Mouse (Mus musculus) hindbrain, embryonic 14.5 days (tissue): Measurements from ENCODE around the gene Dhtkd1. TPM values are rescaled to one million over a fixed set of nuclear protein-coding genes. Genes with fewer than 3 reads are reported as not detected.
A peak's percentile ranks its signal among the peaks of the same experiment; 100 is the strongest.
"Not testable (repeated sequence)": the region's sequence is repeated elsewhere in the genome, so short reads cannot be mapped to it uniquely, and the experiment has no call there.

ENCODE experiments used
- ATAC-seq: fragments of 200-750 bp; cut with Nextera tagmentation; 2 replicates; pipeline ENCODE4 v1.8.0; 2017; ENCODE audit warnings: moderate number of reproducible peaks, mild to moderate bottlenecking, moderate TSS enrichment, moderate library complexity; ENCODE audit not compliant: low FRiP score
- DNase-seq: peaks from one replicate; pipeline ENCODE4 v3.0.0-alpha.2; 2015; ENCODE audit warnings: low spot score
- H3K27ac ChIP-seq: fragments of 300-500 bp; sonication (generic); 2 replicates; pipeline ENCODE4 v1.5.1; 2014; ENCODE audit warnings: mild to moderate bottlenecking, moderate library complexity
- H3K27me3 ChIP-seq: fragments of 300-500 bp; sonication (generic); 2 replicates; pipeline ENCODE4 v1.6.1; 2014; ENCODE audit warnings: mild to moderate bottlenecking, low read length, mixed read lengths; ENCODE audit not compliant: control insufficient read depth, insufficient read depth
- H3K36me3 ChIP-seq: fragments of 300-500 bp; sonication (generic); replicated peaks from 2 replicates; pipeline ENCODE4 v1.6.1; 2014; ENCODE audit not compliant: control insufficient read depth, insufficient read depth
- H3K4me1 ChIP-seq: fragments of 300-500 bp; sonication (generic); replicated peaks from 2 replicates; pipeline ENCODE4 v1.6.1; 2014; ENCODE audit warnings: antibody characterized with exemption, low read length, mixed read lengths; ENCODE audit not compliant: control insufficient read depth, insufficient read depth
- H3K4me2 ChIP-seq: fragments of 300-500 bp; sonication (generic); replicated peaks from 2 replicates; pipeline ENCODE4 v1.6.1; 2014; ENCODE audit warnings: mild to moderate bottlenecking, moderate library complexity
- H3K4me3 ChIP-seq: fragments of 300-500 bp; sonication (generic); replicated peaks from 2 replicates; pipeline ENCODE4 v1.5.1; 2014; ENCODE audit warnings: mild to moderate bottlenecking, low read length
- H3K9ac ChIP-seq: fragments of 300-500 bp; sonication (generic); 2 replicates; pipeline ENCODE4 v1.6.1; 2014
- H3K9me3 ChIP-seq: fragments of 300-500 bp; sonication (generic); 2 replicates; pipeline ENCODE4 v1.6.1; 2016; ENCODE audit warnings: low read length; ENCODE audit not compliant: control insufficient read depth
- WGBS: fragments of 180-500 bp; shearing (Covaris S2); extraction: QIAGEN DNeasy Blood & Tissue Kit; methylation state at CpG from one replicate; pipeline ENCODE4 v1.1.7; 2014; 5-methylcytosine and 5-hydroxymethylcytosine counted together
- polyA plus RNA-seq: library from polyadenylated mRNA; unstranded; fragments of >200 nt; fragmentation: Nextera tagmentation; extraction: Ambion mirVana; gene quantifications from 2 replicates; pipeline ENCODE4 v1.2.1, GENCODE M21; 2014

The Dhtkd1 gene
- polyA plus RNA-seq, 1 experiment from 2014 or later: 5.2 TPM

DNA sequence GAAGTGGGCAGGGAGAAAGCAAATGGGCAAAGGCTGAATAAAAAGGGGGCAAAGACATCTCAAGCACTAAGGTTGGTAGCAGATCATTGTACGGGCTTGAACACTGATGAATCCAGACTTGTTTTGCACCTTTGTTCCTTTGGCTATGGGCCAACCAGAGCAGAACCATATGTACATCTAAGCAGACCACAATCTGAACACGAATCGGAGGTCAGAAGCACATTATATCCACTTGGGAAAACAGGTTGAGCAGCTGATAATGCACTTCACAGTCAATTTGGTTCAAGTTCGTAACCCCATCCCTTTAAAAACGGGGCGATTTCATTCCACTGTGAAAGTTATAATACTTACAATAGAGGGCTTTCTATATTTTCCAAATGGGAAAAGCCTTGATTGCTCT lies 7.7 kb upstream of the Dhtkd1 start:
- no peaks in the 10 kb centered on the region for H3K36me3 ChIP-seq
- no peaks in the 10 kb centered on the region for H3K9me3 ChIP-seq
- WGBS: 10% methylated on average over 6 of the region's 6 CpGs
- H3K27ac ChIP-seq: peak overlapping the region; percentile 86
- no peaks in the 10 kb centered on the region for H3K27me3 ChIP-seq
- H3K9ac ChIP-seq: peak overlapping the region; percentile 68
- no peak for DNase-seq
- no peak for ATAC-seq
- H3K4me2 ChIP-seq: peak overlapping the region; percentile 92
- peaks cover 14% of the 10 kb centered on the region for H3K4me1 ChIP-seq
- peak overlapping the region; percentile 79 for H3K4me3 ChIP-seq

DNA sequence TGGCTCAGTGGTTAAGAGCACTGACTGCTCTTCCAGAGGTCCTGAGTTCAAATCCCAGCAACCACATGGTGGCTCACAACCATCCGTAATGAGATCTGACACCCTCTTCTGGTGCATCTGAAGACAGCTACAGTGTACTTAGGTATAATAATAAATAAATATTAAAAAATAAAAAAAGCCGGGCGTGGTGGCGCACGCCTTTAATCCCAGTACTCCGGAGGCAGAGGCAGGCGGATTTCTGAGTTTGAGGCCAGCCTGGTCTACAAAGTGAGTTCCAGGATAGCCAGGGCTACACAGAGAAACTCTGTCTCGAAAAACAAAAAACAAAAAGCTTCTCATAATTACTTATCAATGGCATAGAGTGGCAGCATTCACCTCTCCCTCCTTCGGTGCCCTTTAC lies 7.2 kb upstream of the Dhtkd1 start:
- not testable (repeated sequence) for DNase-seq, H3K9me3 ChIP-seq, H3K9ac ChIP-seq, H3K27me3 ChIP-seq, ATAC-seq, H3K27ac ChIP-seq, H3K36me3 ChIP-seq
- peak overlapping the region; percentile 92 for H3K4me2 ChIP-seq
- H3K4me1 ChIP-seq: peaks cover 14% of the 10 kb centered on the region
- 95% methylated on average over 9 of the region's 9 CpGs for WGBS
- H3K4me3 ChIP-seq: peak overlapping the region; percentile 79; the same call in 1 of the 2 replicates

DNA sequence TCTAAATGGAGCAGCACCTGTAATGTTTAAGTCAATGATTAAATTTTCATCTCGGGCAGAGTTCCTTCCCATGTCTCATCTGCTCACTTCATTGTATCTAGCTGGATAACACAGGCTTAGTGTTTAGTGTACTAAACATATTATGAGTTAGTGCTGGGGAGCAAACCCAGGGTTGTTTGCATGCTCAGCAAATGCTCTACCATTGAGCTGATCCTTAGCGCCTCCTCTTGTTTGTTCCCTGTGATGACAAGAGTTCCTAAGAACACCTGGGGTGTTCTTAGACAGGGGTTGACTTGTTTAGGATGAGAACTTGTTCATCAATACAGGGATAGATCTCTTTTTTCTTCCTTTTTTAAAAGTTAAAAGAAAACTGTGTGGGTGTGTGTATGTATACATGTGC lies 6.4 kb upstream of the Dhtkd1 start:
- H3K4me2 ChIP-seq: no peak overlapping the region
- H3K9ac ChIP-seq: no peak overlapping the region
- no peaks in the 10 kb centered on the region for H3K36me3 ChIP-seq
- no peak overlapping the region for H3K4me3 ChIP-seq
- H3K27me3 ChIP-seq: no peaks in the 10 kb centered on the region
- no peak for DNase-seq
- peaks cover 14% of the 10 kb centered on the region for H3K4me1 ChIP-seq
- WGBS: 90% methylated on average over 2 of the region's 2 CpGs
- ATAC-seq: no peak
- no peaks in the 10 kb centered on the region for H3K9me3 ChIP-seq
- no peak overlapping the region for H3K27ac ChIP-seq

DNA sequence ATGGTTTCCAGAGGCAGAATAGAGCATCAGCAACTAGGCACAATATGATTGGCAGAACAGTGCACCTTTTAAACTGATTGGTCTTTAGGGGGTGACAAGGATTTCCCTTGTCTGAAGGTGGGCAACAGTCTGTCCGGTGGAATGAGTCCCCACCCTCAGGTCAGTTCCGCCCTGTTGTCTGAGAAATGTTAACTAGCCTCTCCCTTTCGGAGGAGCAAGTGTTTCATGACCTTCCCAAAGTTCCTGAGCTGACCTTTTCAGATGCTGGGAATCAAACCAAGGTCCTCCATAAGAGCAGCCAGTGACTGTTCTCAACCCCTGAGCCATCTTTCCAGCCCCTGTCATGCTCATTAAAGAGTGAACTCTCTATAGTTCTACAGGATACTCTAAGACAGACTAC lies 4.3 kb upstream of the Dhtkd1 start:
- DNase-seq (no peak), ATAC-seq (no peak)
- H3K4me3 ChIP-seq: no peak overlapping the region
- H3K4me2 ChIP-seq: no peak overlapping the region
- H3K27me3 ChIP-seq: no peaks in the 10 kb centered on the region
- H3K9me3 ChIP-seq: no peaks in the 10 kb centered on the region
- WGBS: 84% methylated on average over 3 of the region's 3 CpGs
- H3K9ac ChIP-seq: no peak overlapping the region
- H3K36me3 ChIP-seq: no peaks in the 10 kb centered on the region
- H3K27ac ChIP-seq: no peak overlapping the region
- peaks cover 4% of the 10 kb centered on the region for H3K4me1 ChIP-seq

DNA sequence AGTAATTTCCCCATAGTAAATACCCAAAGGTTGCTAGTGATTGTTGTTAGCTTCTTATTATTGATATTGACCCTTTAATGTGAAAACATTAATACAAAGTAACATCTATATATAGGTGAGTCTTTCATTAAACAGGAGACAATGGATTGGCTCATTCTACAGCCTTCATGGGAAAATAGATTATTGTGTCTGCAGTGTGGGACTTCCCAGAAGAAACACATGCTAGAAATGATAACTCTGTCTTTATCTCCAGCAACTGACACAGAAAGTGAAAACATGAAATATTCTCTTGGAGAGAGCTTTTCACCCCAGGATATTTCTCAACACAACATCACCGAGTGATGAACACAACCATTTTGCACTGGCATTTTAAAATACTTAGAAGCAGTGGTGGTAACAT lies 3.0 kb upstream of the Dhtkd1 start:
- Histone ChIP-seq H3K9me3 (no peaks in the 10 kb centered on the region), H3K4me3 (no peak overlapping the region), H3K4me1 (peaks cover 7% of the 10 kb centered on the region), H3K9ac (no peak overlapping the region), H3K4me2 (no peak overlapping the region), H3K27ac (no peak overlapping the region), H3K36me3 (no peaks in the 10 kb centered on the region), H3K27me3 (no peaks in the 10 kb centered on the region)
- ATAC-seq: no peak
- WGBS: 95% methylated on average over 1 of the region's 1 CpGs
- DNase-seq: no peak

DNA sequence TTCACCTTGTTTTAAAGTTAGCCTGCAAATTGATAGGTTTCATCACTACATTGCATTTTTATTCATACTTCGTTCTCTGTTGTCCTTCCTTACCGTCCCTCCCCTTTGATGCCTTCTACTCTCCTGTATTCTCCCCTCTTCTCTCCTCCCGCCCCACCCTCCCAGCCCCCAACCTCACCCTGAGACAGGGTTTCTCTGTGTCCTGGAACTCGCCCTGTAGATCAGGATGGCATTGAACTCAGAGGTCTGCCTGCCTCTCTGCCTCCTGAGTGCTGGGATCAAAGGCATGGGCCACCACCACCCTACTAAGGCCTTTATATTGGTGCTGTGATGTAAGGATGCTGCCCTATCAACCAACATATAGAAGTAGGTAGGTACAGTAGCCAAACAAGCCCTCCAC lies 479 bp upstream of the Dhtkd1 start:
- DNase-seq (no peak), ATAC-seq (no peak)
- peak overlapping the region; percentile 63 for H3K4me2 ChIP-seq
- H3K4me1 ChIP-seq: 0 out of 2 replicates have a peak, but pooled peaks cover 3% of the 10 kb centered on the region
- H3K27me3 ChIP-seq: no peaks in the 10 kb centered on the region
- H3K36me3 ChIP-seq: no peaks in the 10 kb centered on the region
- H3K4me3 ChIP-seq: peak overlapping the region; percentile 45
- no peak overlapping the region for H3K27ac ChIP-seq
- 42% methylated on average over 4 of the region's 4 CpGs for WGBS
- no peaks in the 10 kb centered on the region for H3K9me3 ChIP-seq
- no peak overlapping the region; the same call in 1 of the 2 replicates for H3K9ac ChIP-seq

DNA sequence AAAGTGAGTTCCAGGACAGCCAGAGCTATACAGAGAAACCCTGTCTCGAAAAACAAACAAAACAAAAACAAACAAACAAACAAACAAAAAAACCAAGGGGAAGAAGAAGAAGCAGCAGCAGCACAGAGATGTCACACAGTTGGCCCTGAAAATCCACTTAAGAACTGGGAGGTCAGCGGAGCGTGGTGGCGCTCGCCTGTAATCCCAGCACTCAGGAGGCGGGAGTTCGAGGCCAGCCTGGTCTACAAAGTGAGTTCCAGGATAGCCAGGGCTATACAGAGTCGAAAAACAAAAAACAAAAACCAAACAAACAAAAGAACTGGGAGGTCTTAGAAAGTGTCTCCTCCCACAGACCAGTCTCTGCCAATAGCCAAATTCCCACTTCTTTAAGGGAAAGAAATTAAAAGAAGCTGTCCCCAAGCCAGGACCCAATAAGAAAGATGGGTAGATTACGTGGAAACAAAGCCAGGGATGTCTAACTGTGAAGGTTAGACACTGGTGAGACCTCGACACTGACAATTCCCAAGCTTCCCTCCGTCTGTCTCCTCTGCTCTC lies 654 bp downstream of the Dhtkd1 start:
- Histone ChIP-seq H3K4me2 (peak overlapping the region; percentile 63), H3K9me3 (no peaks in the 10 kb centered on the region), H3K27ac (peak overlapping the region; percentile 27; the same call in 1 of the 2 replicates), H3K4me3 (peak overlapping the region; percentile 45), H3K36me3 (no peaks in the 10 kb centered on the region), H3K9ac (peak overlapping the region; percentile 66), H3K4me1 (0 out of 2 replicates have a peak, but pooled peaks cover 3% of the 10 kb centered on the region), H3K27me3 (no peaks in the 10 kb centered on the region)
- no peak for DNase-seq
- WGBS: 57% methylated on average over 11 of the region's 11 CpGs
- no peak; the same call in 1 of the 2 replicates for ATAC-seq

DNA sequence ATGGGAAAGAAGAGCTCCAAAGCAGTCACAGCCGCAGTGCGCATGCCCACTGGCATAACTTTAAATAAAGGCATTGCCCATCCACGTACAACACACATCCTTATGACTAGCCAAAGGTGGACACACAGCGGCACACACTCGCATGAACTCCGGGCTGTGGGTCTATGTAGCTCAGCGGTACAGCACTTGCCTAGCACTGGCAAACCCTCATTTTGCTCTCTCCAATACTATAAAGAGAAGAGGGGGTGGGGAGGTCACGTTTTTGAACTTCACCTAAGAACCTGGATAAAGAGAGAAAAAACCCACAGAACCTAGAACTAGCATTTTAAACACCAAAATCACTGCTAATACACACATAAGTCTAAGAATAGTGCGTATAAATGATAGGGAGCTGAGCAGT lies 1.7 kb downstream of the Dhtkd1 start:
- no peaks in the 10 kb centered on the region for H3K36me3 ChIP-seq
- H3K4me3 ChIP-seq: no peak overlapping the region
- no peak overlapping the region for H3K27ac ChIP-seq
- H3K9me3 ChIP-seq: no peaks in the 10 kb centered on the region
- DNase-seq (no peak), ATAC-seq (no peak)
- H3K27me3 ChIP-seq: no peaks in the 10 kb centered on the region
- H3K4me2 ChIP-seq: no peak overlapping the region
- no peak overlapping the region for H3K9ac ChIP-seq
- H3K4me1 ChIP-seq: 0 out of 2 replicates have a peak, but pooled peaks cover 3% of the 10 kb centered on the region
- WGBS: 94% methylated on average over 9 of the region's 9 CpGs

DNA sequence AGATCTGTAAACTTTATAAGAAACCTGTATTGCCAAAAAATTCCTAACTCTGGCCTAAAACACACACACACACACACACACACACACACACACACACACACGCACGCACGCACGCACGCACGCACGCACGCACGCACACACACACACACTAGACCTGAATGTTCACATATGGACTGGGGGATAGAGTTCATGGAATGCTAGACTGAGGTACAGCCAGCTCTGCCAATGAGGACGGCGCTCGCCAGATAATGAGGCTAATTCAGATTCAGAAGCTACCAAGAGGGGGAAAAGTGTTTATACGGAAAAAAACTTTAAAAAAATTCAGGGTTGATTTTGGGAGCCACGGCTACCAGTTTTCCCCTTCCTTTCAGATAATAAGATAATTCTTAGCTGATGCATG lies 2.7 kb downstream of the Dhtkd1 start:
- DNase-seq: no peak
- no peaks in the 10 kb centered on the region for H3K9me3 ChIP-seq
- H3K4me2 ChIP-seq: no peak overlapping the region
- H3K27me3 ChIP-seq: no peaks in the 10 kb centered on the region
- H3K4me1 ChIP-seq: 0 out of 2 replicates have a peak, but pooled peaks cover 3% of the 10 kb centered on the region
- WGBS: 90% methylated on average over 14 of the region's 14 CpGs
- no peaks in the 10 kb centered on the region for H3K36me3 ChIP-seq
- H3K4me3 ChIP-seq: no peak overlapping the region
- no peak overlapping the region for H3K27ac ChIP-seq
- ATAC-seq: no peak
- H3K9ac ChIP-seq: no peak overlapping the region

DNA sequence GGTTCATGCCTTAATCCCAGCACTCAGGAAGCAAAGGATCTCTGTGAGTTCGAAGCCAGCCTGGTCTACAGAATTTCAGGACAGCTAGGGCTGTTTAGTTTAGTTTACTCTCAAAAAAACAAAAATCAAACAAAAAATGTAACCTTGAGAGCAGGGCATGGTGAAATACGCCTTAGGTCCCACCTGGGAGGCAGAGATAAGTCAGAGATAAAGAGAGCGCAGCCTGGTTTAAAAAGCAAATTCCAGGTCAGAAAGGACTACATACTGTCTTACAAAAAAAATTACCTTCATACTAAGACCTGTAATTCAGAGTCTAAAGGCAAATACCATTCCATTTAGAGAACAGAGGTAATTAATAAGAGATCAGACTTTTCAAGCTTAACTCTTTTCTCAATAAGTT lies 3.3 kb downstream of the Dhtkd1 start:
- Histone ChIP-seq H3K27ac (no peak overlapping the region), H3K4me1 (0 out of 2 replicates have a peak, but pooled peaks cover 3% of the 10 kb centered on the region), H3K9me3 (no peaks in the 10 kb centered on the region), H3K4me3 (no peak overlapping the region), H3K36me3 (no peaks in the 10 kb centered on the region), H3K4me2 (no peak overlapping the region), H3K27me3 (no peaks in the 10 kb centered on the region), H3K9ac (no peak overlapping the region)
- ATAC-seq: no peak
- no peak for DNase-seq
- 94% methylated on average over 3 of the region's 3 CpGs for WGBS
